Mouse (Mus musculus): ENCODE data around the gene Alpk1. TPM values are rescaled to one million over a fixed set of nuclear protein-coding genes. Genes with fewer than 3 reads are reported as not detected.

Gene Alpk1
- polyA plus RNA-seq, 1 experiment from 2014 or later: 0.83 TPM

GRCm38 (mm10) chr3:127630735-127631372 lies 149.5 kb downstream of the Alpk1 start:
- no peak for DNase-seq (ENCODE audit: low spot score)

GRCm38 (mm10) chr3:127630190-127630589 lies 150.1 kb downstream of the Alpk1 start:
- DNase-seq (ENCODE audit: low spot score): no peak

- no peak for DNase-seq (ENCODE audit: low spot score)
These were observed 151.8 kb downstream of the Alpk1 start for GRCm38 (mm10) chr3:127628311-127629184.

- no peak for DNase-seq (ENCODE audit: low spot score)
These were observed 152.4 kb downstream of the Alpk1 start for GRCm38 (mm10) chr3:127627956-127628310.

- DNase-seq (ENCODE audit: low spot score): no peak
These were observed 153.0 kb downstream of the Alpk1 start for GRCm38 (mm10) chr3:127627151-127627955.

GRCm38 (mm10) chr3:127626524-127626923 lies 153.8 kb downstream of the Alpk1 start:
- DNase-seq (ENCODE audit: low spot score): no peak

- no peak for DNase-seq (ENCODE audit: low spot score)
These were observed 154.5 kb downstream of the Alpk1 start for GRCm38 (mm10) chr3:127625701-127626399.

GRCm38 (mm10) chr3:127625296-127625695 lies 155.0 kb downstream of the Alpk1 start:
- peak; percentile 78 for DNase-seq (ENCODE audit: low spot score)

Other genes with a start within 250 kb of the Alpk1 start
- 58.7 and 59.8 TPM in 2 replicates for gene Larp7, start 227.2 kb downstream of the Alpk1 start, polyA plus RNA-seq (2015; fragmentation: Nextera tagmentation; extraction: Ambion mirVana)
- gene Zgrf1, start 227.0 kb downstream of the Alpk1 start, polyA plus RNA-seq (2015; fragmentation: Nextera tagmentation; extraction: Ambion mirVana): 4.5 and 4.9 TPM in 2 replicates
- gene Neurog2, start 147.4 kb downstream of the Alpk1 start, polyA plus RNA-seq (2015; fragmentation: Nextera tagmentation; extraction: Ambion mirVana): not detected in 2 replicates
- 10.9 and 11.6 TPM in 2 replicates for gene Tifa, start 9.3 kb upstream of the Alpk1 start, polyA plus RNA-seq (2015; fragmentation: Nextera tagmentation; extraction: Ambion mirVana)
- 26.3 and 32.4 TPM in 2 replicates for gene Ap1ar, start 57.0 kb upstream of the Alpk1 start, polyA plus RNA-seq (2015; fragmentation: Nextera tagmentation; extraction: Ambion mirVana)
- 18.6 and 21.8 TPM in 2 replicates for gene Fam241a, start 115.8 kb upstream of the Alpk1 start, polyA plus RNA-seq (2015; fragmentation: Nextera tagmentation; extraction: Ambion mirVana)